Mouse (Mus musculus) forelimb bud, embryonic 11.5 days (tissue): ENCODE data around the gene Gbp2b.
"Not testable (repeated sequence)": the region's sequence is repeated elsewhere in the genome, so short reads cannot be mapped to it uniquely, and the experiment has no call there.

Experiments used
- DNase-seq: peaks from one replicate; pipeline ENCODE4 v3.0.0-alpha.2; 2012; ENCODE audit warnings: low read depth, low spot score

Gene Gbp2b

DNA sequence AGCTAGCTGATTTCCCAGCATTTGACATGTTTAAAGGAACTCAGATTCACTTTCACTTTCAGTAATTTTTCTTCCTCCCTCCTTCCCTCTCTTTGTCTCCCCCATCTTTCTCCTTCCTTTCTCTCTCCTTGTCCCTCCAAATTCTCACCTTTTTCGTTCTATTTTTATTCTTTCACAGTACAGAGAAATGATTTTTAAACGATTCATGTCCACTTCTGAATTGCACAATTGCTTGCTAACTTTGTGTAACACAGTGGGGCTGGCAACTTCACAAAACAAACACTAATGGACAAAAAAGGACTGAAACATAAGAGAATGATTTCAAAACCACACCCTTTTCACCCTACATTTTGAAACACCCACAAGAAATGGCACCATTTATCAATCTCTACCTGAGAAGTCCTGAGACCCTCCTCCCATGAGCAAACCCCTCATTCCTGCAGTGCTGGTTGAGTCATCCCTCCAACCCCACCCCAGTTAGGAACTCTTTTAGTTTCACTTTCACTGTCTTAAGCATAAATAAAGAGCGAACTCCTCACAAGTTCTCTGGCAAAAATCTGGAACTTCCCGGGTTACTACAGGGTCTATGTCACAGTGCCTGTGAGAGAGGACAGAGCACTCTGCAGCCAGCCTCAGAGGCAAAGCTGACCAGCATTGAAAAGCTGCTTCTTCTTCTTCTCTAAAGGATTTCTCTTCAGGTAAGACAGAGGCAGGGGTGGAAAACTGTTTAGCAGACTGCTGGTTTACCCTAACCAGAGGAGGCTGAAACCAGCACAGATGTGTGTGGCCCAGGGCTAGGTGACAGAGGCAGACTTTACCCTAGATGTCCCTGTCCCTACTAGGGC, 25.7 kb downstream of the Gbp2b start, which contains the start of gene Gbp2:
Gene Gbp2, plus strand, starts transcription at position 492 of the 845 bp plus-strand sequence.
- no peak for DNase-seq

DNA sequence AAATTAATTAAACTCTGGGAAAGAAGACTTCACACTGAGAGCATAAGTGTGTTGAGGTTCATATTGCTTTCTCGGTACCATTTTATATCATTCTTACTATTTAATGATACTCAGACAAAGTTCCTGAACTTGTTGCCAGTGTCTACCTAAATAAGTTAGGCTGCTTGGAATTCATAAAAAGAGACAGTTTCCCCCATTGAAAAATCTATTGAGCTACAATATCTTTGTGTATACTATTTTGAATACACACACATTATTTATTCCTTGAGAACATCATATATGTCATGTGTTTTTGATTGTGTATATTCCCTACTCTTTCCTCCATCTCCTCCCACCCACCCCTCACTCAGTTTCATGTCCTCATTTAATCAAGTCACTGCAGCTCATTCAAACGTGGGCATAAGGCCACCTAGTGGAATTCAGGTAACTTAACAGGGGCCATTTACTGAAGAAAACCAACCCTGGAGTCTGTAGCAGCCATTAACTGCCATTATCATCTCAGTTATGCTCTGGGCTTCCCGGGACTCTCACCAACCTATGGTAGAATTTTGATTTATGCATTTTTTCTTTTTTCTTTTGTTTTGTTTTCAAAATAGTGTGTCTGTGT, 26.4 kb downstream of the Gbp2b start:
- DNase-seq, result no peak

DNA sequence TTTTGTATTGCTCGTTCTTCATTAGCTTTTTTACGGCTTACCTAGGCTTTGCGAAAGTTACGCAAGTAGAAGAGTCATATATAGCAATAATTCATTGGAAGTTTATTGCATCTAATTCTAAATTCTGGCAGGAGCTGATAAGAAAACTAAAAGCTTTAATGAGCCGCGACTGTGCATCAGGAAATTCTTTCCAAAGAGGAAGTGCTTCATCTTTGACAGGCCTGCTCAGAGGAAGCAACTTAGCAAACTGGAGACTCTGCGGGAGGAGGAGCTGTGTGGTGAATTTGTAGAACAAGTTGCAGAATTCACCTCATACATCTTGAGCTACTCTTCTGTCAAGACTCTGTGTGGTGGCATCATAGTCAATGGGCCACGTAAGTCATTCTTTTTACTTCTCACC, 35.7 kb downstream of the Gbp2b start:
- no peak for DNase-seq

DNA sequence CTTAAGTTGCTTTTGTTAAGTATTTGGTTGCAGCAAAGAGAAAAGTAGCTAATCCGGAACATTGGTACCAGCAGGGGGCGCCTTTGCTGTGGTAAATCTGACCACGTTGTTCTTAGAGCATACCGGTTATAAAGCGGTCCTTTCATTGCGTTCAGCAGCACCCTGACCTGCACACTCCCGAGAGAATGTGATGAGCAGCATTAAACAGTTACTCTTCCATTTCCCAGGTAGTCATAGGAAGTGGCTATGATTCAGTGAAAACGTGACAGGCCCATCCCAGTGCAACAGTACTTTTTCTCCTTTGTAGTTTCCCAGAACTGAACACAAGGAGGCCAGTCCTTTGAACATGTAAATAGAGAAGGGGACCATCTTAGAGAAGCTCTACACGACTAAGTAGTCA, 45.6 kb downstream of the Gbp2b start:
- peak; percentile 57 for DNase-seq

DNA sequence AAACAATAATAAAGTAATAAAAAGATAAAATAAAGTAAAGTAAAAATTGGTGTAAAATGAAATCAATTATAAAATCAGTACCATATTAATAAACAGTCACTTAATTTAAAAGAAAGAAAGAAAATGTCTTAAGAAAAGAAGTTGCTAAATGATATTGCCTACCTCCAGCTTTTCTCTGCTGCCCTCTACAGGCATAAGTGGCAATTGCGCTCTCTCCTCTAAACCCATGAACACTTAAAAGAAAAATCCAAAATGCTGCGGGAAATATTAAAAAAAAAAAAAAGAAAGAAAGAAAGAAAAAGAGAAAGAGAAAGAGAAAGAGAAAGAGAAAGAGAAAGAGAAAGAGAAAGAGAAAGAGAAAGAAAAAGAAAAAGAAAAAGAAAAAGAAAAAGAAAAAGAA, 51.3 kb downstream of the Gbp2b start:
- peak; percentile 55 for DNase-seq

DNA sequence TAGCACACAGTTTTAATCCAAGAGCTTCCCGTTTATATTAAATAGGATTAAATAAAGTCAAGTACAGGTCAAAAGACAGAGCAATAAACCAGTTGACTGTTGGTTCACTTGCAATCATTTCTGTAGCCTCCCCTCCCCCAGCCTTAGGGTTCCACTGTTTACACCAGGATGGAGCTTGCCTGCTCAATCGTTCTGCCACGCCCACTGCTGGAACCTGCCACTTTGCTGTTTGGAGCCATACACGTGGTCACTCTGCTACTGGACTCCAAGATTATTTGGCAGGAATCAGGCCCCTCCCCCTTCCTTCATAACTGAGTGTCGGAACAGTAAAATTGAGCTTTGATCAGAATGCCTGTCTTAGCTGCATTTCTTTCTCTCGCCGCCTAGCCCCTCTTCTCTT, 53.2 kb downstream of the Gbp2b start:
- not testable (repeated sequence) for DNase-seq

DNA sequence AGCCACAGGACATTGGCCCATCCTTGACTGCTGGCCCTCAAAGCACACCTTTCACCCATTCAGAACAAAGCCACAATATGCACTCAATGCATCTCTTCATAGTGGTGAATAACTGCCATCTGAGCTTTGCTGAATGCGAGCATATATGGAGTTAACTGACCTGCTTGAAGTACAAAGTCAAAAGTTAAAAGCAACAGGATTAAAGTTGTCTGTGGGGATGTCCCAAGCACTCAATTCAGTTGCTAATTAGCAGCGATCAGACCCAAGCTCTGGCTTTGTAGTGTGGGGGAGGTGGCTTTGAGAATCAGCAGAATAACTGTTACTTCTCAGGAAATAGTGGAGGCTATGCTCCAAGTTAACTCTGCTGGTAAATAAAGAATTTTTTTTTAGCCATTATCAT, 55.6 kb downstream of the Gbp2b start:
- no peak for DNase-seq

DNA sequence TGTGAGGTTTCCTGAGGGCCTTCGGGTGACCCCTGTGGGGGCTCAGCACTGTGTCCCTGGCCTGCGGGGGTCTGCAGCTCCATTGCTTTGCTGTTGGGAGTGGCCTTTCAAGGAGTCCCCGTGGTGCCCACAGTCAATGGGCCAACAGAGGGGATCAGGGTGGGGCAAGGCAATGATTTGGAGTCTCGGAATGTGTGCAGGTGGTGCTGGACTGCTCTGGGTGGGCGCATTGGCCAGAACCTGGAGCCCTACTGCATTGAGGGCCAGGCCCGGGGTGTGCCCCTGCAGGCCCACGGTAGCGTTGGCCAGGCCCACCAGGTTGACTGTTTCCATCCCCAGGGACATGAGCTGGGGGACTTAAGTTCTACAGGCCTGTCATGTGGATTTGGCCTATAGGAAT, 70.1 kb downstream of the Gbp2b start:
- DNase-seq, result no peak
